Mouse (Mus musculus): ENCODE data around the gene Prkcsh.

GRCm38 (mm10) chr9:21959244-21959643, 43.4 kb upstream of the Prkcsh start:
- no peak for TF ChIP-seq CTCF (IDR thresholded peaks at IDR 0.05; ENCODE audit: control insufficient read depth, insufficient read depth, low read length)
- no peak for TF ChIP-seq POLR2A (IDR thresholded peaks at IDR 0.05; ENCODE audit: borderline replicate concordance, control insufficient read depth, low read depth, low read length)
